Mouse (Mus musculus): Measurements from ENCODE around the gene Rpl18a. TPM values are rescaled to one million over a fixed set of nuclear protein-coding genes. Genes with fewer than 3 reads are reported as not detected.
"Not testable (repeated sequence)": the region's sequence is repeated elsewhere in the genome, so short reads cannot be mapped to it uniquely, and the experiment has no call there.

Rpl18a gene
- polyA plus RNA-seq, 1 experiment from 2014 or later, result 2,427 TPM

DNA sequence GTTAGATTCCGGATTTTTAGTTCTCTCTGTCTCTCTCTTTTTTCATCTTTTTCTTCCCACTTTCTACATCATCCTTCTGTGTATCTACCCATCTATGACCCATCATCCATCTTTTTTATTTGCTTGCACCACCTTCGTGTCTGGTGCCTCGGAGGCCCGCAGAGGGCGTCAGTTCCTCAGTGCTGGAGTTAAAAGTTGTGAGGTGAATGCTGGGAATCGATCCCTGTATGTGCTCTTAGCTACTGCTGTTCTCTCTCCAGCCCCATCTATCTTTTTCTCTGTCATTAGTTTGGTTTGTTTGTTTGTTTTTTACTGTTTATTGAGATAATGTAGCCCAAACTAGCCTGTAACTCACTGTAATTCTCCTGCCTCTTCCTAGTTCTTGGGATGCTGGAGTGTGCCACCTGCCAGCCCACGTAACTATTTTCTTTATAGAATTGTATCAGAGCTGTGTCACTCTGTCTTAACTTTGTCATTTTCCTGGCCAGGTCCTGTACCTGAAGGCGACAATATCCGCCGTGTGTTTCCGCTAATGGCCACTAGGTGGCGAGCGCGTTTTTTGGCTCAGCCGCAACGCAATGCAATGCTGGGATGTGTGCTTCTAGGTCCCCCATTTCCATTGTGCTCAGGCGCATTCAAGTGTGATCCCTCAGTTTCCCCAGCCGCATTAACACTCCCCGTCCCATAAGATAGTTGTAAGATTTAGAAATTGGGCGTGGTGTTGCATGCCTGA, 635 bp upstream of the Rpl18a start:
- Histone ChIP-seq H3K36me3 (ENCODE audit: control insufficient read depth, insufficient read depth, low read length) (peaks cover 18% of the 10 kb centered on the region), H3K27ac (ENCODE audit: low read depth, low read length) (peak overlapping the region; percentile 50; the same call in 1 of the 2 replicates), H3K9ac (replicated peaks; ENCODE audit: low read depth, low read length) (peak overlapping the region; percentile 55), H3K27me3 (ENCODE audit: control insufficient read depth, insufficient read depth, low read length) (peaks cover 6% of the 10 kb centered on the region), H3K4me3 (ENCODE audit: low read depth, low read length) (peak overlapping the region; percentile 51), H3K9me3 (ENCODE audit: control insufficient read depth, low read length) (no peaks in the 10 kb centered on the region), H3K4me2 (ENCODE audit: low read depth, low read length) (peak overlapping the region; percentile 86), H3K4me1 (ENCODE audit: control insufficient read depth, insufficient read depth, low read length) (peaks cover 11% of the 10 kb centered on the region)
- WGBS, result under 1% methylated on average over 20 of the region's 20 CpGs
- ATAC-seq (ENCODE audit: low read depth), result peak; percentile 72

DNA sequence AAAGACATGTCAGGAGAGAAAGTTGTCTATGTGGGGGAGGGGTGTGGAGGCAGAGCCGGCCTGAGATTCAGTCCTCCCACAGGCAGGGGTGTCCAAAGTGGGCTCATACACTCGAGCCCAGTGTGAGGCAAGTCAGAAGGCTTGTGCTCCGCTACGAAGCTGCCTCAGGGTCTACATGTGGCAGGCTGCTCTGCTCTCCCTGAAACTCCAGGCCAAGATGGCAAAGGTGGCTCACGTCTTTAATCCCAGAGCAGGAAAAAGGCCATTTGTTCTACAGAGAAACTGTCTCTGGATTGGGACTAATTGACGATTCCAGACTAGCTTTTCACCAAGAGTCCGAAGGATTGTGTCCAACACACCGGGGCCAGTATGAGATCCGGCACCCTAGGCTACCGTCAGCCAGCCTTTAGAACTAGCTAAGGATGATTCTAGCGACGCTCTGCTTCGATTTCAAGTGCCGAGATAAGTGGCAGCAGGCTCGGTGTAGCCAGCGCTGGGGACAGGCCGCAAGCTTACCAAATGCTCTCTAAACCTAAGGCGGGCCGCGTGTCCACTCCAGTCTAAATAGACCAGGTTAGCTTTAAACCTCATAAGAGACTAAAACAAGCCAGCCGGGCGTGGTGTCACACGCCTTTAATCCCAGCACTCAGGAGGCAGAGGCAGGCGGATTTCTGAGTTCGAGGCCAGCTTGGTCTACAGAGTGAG, 744 bp downstream of the Rpl18a start:
- peak overlapping the region; percentile 93 for H3K4me2 ChIP-seq (ENCODE audit: low read depth, low read length)
- peaks cover 17% of the 10 kb centered on the region for H3K4me1 ChIP-seq (ENCODE audit: control insufficient read depth, insufficient read depth, low read length)
- peak overlapping the region; percentile 51 for H3K4me3 ChIP-seq (ENCODE audit: low read depth, low read length)
- H3K27ac ChIP-seq (ENCODE audit: low read depth, low read length), result no peak overlapping the region
- ATAC-seq (ENCODE audit: low read depth), result no peak
- WGBS, result 6% methylated on average over 25 of the region's 25 CpGs
- peak overlapping the region; percentile 89 for H3K9ac ChIP-seq (replicated peaks; ENCODE audit: low read depth, low read length)
- peaks cover 19% of the 10 kb centered on the region for H3K27me3 ChIP-seq (ENCODE audit: control insufficient read depth, insufficient read depth, low read length)
- no peaks in the 10 kb centered on the region for H3K9me3 ChIP-seq (ENCODE audit: control insufficient read depth, low read length)
- H3K36me3 ChIP-seq (ENCODE audit: control insufficient read depth, insufficient read depth, low read length), result peaks cover 18% of the 10 kb centered on the region

DNA sequence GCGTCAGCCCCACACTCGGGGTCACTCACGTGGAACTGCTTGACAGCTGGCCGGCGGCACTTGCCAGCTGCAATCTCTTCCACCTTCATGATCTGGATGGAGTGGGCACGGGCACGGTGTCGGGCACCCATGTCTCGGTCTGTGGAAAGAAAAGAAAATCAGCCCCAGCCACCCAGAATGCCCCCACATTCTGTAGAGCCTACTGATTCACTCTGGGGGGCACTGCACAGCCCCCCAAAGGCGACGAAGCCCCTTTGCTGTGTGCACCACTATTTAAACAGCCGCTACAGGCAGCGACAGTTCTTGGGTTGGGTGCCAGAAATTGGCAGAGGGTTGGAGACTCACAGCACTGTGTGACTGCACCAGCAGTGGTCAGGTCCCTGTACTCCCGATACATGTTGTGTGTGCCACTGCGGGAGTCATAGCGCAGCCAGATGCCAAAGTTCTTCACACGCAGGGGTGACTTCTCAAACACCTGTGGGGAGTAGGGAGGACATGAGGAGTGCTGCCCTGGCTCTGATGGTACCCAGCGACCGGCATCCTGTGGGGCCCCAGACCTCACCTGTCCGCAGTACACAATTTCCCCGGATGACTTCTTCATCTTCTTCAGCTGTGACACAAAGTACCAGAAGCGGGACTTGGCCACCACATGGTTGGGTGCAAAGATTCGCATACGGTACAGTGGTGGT, 1.5 kb downstream of the Rpl18a start:
- H3K4me2 ChIP-seq (ENCODE audit: low read depth, low read length), result peak overlapping the region; percentile 93; the same call in 1 of the 2 replicates
- H3K4me3 ChIP-seq (ENCODE audit: low read depth, low read length), result peak overlapping the region; percentile 51
- H3K4me1 ChIP-seq (ENCODE audit: control insufficient read depth, insufficient read depth, low read length), result peaks cover 17% of the 10 kb centered on the region
- ATAC-seq (ENCODE audit: low read depth); H3K27ac ChIP-seq (ENCODE audit: low read depth, low read length); H3K9me3 ChIP-seq (ENCODE audit: control insufficient read depth, low read length); H3K9ac ChIP-seq (replicated peaks; ENCODE audit: low read depth, low read length): not testable (repeated sequence)
- peaks cover 18% of the 10 kb centered on the region for H3K36me3 ChIP-seq (ENCODE audit: control insufficient read depth, insufficient read depth, low read length)
- peaks cover 27% of the 10 kb centered on the region for H3K27me3 ChIP-seq (ENCODE audit: control insufficient read depth, insufficient read depth, low read length)
- 82% methylated on average over 22 of the region's 24 CpGs for WGBS

DNA sequence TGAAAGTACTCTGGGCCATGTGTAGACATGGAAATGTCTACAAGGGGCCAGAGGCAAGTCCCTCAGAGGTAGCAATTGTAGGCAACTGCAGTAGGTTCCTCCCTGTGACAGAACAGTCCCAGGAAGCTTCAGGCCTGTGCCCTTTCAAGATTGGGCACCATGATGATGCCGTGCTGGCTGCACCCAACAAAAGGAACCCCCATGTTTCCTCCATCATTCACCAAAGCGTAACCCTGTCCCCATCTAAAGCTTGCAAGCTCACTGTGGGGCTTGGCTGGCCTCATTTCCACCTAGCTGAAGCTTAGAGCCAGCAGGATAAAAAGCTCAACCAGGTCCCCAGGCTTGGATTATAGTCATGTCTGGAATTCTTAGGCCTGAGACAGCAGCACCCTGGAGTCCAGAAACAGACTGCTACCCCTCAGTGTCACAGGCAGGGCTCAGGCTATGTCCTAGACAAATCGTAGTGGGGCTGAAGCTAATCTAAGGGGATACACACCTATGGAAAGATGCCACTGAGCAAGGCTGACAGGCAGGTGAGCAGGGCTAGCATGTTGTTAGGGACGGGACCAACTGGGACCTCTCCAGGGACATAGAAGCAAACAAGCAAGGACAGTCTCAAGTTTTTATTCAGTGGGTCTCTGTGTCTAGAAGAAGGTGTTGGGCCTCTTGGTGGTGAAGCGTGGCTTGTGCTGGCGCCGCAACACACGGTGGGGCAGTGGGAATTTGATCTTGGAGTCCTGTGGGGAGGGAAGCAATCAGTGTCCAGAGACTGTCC, 2.3 kb downstream of the Rpl18a start:
- Histone ChIP-seq H3K9ac (replicated peaks; ENCODE audit: low read depth, low read length) (no peak overlapping the region), H3K4me1 (ENCODE audit: control insufficient read depth, insufficient read depth, low read length) (peaks cover 17% of the 10 kb centered on the region), H3K9me3 (ENCODE audit: control insufficient read depth, low read length) (no peaks in the 10 kb centered on the region), H3K27ac (ENCODE audit: low read depth, low read length) (no peak overlapping the region), H3K4me2 (ENCODE audit: low read depth, low read length) (no peak overlapping the region), H3K4me3 (ENCODE audit: low read depth, low read length) (no peak overlapping the region), H3K36me3 (ENCODE audit: control insufficient read depth, insufficient read depth, low read length) (peaks cover 18% of the 10 kb centered on the region), H3K27me3 (ENCODE audit: control insufficient read depth, insufficient read depth, low read length) (peaks cover 32% of the 10 kb centered on the region)
- WGBS, result 97% methylated on average over 8 of the region's 8 CpGs
- no peak for ATAC-seq (ENCODE audit: low read depth)

DNA sequence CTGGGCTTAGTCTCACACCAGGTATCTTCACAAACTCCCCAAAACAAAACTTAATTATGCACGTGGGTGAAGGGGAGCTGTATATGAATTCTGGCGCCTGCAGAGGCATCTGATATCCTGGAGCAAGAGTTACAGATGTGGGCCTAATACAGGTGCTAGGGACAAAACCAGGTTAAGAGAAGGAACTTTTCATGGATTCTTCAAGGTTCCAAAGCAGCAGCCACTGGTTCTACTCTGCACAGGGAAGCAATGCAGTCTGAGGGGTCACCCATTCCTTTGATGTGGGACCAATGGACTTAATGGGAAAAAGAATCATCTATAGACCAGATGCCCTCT, 2.9 kb downstream of the Rpl18a start:
- Histone ChIP-seq H3K27ac (ENCODE audit: low read depth, low read length) (no peak overlapping the region), H3K9ac (replicated peaks; ENCODE audit: low read depth, low read length) (no peak overlapping the region), H3K4me1 (ENCODE audit: control insufficient read depth, insufficient read depth, low read length) (peaks cover 17% of the 10 kb centered on the region), H3K4me3 (ENCODE audit: low read depth, low read length) (no peak overlapping the region), H3K4me2 (ENCODE audit: low read depth, low read length) (no peak overlapping the region), H3K36me3 (ENCODE audit: control insufficient read depth, insufficient read depth, low read length) (peaks cover 18% of the 10 kb centered on the region), H3K27me3 (ENCODE audit: control insufficient read depth, insufficient read depth, low read length) (peaks cover 32% of the 10 kb centered on the region), H3K9me3 (ENCODE audit: control insufficient read depth, low read length) (no peaks in the 10 kb centered on the region)
- no peak for ATAC-seq (ENCODE audit: low read depth)
- 76% methylated on average over 2 of the region's 2 CpGs for WGBS

DNA sequence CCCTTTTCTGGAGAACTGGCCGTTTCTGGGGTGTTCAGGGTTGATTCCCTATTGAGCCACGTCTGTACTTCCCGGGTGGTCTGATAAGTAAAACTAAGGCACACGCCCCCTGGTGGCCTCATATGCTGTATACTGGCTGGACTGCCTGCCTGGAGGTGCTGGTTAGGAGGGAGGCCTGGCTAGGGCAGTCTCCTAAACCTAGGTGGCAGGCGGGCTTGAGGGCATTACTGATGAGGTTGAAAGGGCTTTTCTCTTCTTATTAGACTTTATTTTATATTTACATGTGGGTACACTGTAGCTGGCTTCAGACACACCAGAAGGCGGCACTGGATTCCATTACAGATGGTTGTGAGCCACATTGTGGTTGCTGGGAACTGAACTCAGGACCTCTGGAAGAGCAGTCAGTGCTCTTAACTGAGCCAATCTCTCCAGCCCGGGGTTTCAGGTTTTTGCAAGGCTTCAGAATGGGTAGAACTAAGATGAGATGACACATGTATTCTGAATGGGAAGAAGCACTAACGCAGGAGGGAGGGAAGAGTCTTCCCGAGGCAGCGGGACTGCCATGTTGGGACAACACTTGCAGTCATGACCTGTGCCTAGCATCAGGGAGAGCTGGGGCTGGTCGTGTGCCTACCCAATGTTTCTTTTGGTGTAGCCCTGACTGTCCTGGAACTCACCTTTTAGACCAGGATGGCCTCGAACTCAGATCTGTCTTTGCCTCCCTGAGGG, 3.4 kb downstream of the Rpl18a start:
- no peak overlapping the region for H3K9ac ChIP-seq (replicated peaks; ENCODE audit: low read depth, low read length)
- WGBS, result 27% methylated on average over 12 of the region's 12 CpGs
- H3K27me3 ChIP-seq (ENCODE audit: control insufficient read depth, insufficient read depth, low read length), result peaks cover 32% of the 10 kb centered on the region
- ATAC-seq (ENCODE audit: low read depth), result no peak
- no peak overlapping the region for H3K27ac ChIP-seq (ENCODE audit: low read depth, low read length)
- peaks cover 18% of the 10 kb centered on the region for H3K36me3 ChIP-seq (ENCODE audit: control insufficient read depth, insufficient read depth, low read length)
- no peaks in the 10 kb centered on the region for H3K9me3 ChIP-seq (ENCODE audit: control insufficient read depth, low read length)
- H3K4me3 ChIP-seq (ENCODE audit: low read depth, low read length), result no peak overlapping the region
- H3K4me1 ChIP-seq (ENCODE audit: control insufficient read depth, insufficient read depth, low read length), result peaks cover 17% of the 10 kb centered on the region
- no peak overlapping the region for H3K4me2 ChIP-seq (ENCODE audit: low read depth, low read length)

DNA sequence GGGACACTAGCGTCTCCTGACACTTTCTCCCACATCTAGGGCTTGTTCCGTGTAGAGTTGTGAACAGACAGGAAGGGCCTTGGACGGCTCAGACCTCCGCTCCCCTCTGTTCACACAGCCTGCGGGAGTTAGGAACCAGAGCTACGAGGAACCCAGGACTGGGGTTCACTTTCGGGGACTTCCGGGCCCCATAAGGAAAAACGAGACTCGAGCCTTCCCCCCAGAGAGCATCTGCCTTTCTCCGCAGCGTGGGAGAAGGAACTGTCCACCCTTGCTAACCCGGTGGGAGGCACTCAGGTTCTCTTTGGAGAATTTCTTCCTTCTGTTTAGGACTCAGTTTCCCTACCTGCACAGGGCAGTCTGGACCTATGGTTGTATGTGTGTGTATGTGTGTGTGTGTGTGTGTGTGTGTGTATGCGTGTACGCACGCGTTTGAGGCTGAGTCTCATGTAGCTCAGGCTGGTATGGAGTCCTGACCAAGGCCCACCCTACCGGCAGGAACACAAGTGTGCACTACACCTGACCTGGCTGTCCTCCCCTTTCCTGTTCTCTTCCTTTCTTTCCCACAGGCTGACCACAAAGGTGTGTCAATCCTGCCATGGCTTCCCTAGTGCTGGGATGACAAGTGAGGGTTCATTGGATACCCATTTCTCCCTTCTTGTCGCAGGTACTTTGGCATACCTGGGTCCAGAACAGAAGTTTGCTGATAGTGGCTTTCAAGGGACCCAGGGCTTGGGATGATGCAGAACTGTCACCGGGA, 4.1 kb downstream of the Rpl18a start:
- no peak for ATAC-seq (ENCODE audit: low read depth)
- 30% methylated on average over 20 of the region's 20 CpGs for WGBS
- peaks cover 11% of the 10 kb centered on the region for H3K4me1 ChIP-seq (ENCODE audit: control insufficient read depth, insufficient read depth, low read length)
- H3K4me3 ChIP-seq (ENCODE audit: low read depth, low read length), result peak overlapping the region; percentile 26
- H3K9me3 ChIP-seq (ENCODE audit: control insufficient read depth, low read length), result no peaks in the 10 kb centered on the region
- H3K4me2 ChIP-seq (ENCODE audit: low read depth, low read length), result peak overlapping the region; percentile 30; the same call in 1 of the 2 replicates
- H3K27me3 ChIP-seq (ENCODE audit: control insufficient read depth, insufficient read depth, low read length), result peaks cover 32% of the 10 kb centered on the region
- no peak overlapping the region for H3K9ac ChIP-seq (replicated peaks; ENCODE audit: low read depth, low read length)
- H3K27ac ChIP-seq (ENCODE audit: low read depth, low read length), result no peak overlapping the region
- H3K36me3 ChIP-seq (ENCODE audit: control insufficient read depth, insufficient read depth, low read length), result peaks cover 18% of the 10 kb centered on the region

Measured in neural tube, embryonic 14.5 days (tissue).